Mouse (Mus musculus): ENCODE measurements at regions not wholly inside any gene's neighbourhood (a gene's known extent, or its start where the extent isn't known, plus 50 kb on each side); places are given as distances from the start of the nearest gene placed in this dataset.

- no peak for TF ChIP-seq CTCF (conservative IDR thresholded peaks at IDR 0.05; ENCODE audit: low read length)
- TF ChIP-seq NANOG (IDR thresholded peaks at IDR 0.05; ENCODE audit: borderline replicate concordance, low read length), result no peak
Measured at GRCm38 (mm10) chr15:41977196-41977595, 1843.0 kb downstream of the 9330182O14Rik start.
